Mouse (Mus musculus): ENCODE measurements around the gene Caskin2. TPM values are rescaled to one million over a fixed set of nuclear protein-coding genes. Genes with fewer than 3 reads are reported as not detected.

The Caskin2 gene
- total RNA-seq, 1 experiment: 10.5 TPM

- peaks cover 0 to 2% of the 10 kb centered on the region in 2 experiments; a peak in 1 of 4 replicates for H3K4me1 ChIP-seq (ENCODE audit: control insufficient read depth in 2 of 2, insufficient read depth in 2 of 2, low read length in 2 of 2, poor library complexity in 1 of 2)
- in situ Hi-C loops (cut with MboI; ENCODE audit: low sequenced_read_pairs in 2 of 2, unreplicated experiment in 2 of 2): no loop called here
- peaks cover 45% of the 10 kb centered on the region for H3K36me3 ChIP-seq (ENCODE audit: control insufficient read depth, insufficient read depth, low read length, poor library complexity, severe bottlenecking)
- H3K27ac ChIP-seq (ENCODE audit: insufficient read depth, low read depth, low read length, poor library complexity, severe bottlenecking): no peak overlapping the region
- H3K9ac ChIP-seq (ENCODE audit: insufficient read depth, low read depth, low read length, poor library complexity, severe bottlenecking): no peak overlapping the region
- H3K9me3 ChIP-seq (ENCODE audit: control insufficient read depth, insufficient read depth, low read depth, low read length): no peaks in the 10 kb centered on the region
- no peak overlapping the region for H3K4me3 ChIP-seq (ENCODE audit: insufficient read depth in 1 of 2, low read depth in 1 of 2, low read length in 2 of 2, poor library complexity in 1 of 2, severe bottlenecking in 1 of 2)
- TF ChIP-seq MAFK (IDR thresholded peaks at IDR 0.05; ENCODE audit: insufficient read depth, low read depth, low read length): no peak
- TF ChIP-seq HCFC1 (IDR thresholded peaks at IDR 0.05; ENCODE audit: borderline replicate concordance, insufficient read depth, low read length): no peak
- TF ChIP-seq ZC3H11A (IDR thresholded peaks at IDR 0.05; ENCODE audit: borderline replicate concordance, low read depth, low read length): no peak
- no peak for TF ChIP-seq CHD2 (IDR thresholded peaks at IDR 0.05; ENCODE audit: low read depth, low read length)
- no peak for TF ChIP-seq ZNF384 (IDR thresholded peaks at IDR 0.05; ENCODE audit: low read depth, low read length)
- no peak for DNase-seq (ENCODE audit: low read depth, low spot score)
These were observed 41.2 kb upstream of the Caskin2 start for GRCm38 (mm10) chr11:115854674-115855073.

- no peak for DNase-seq (ENCODE audit: low read depth, low spot score)
- Histone ChIP-seq H3K36me3 (ENCODE audit: control insufficient read depth, insufficient read depth, low read length, poor library complexity, severe bottlenecking) (peaks cover 37% of the 10 kb centered on the region), H3K9ac (ENCODE audit: insufficient read depth, low read depth, low read length, poor library complexity, severe bottlenecking) (no peak overlapping the region), H3K4me1 (ENCODE audit: control insufficient read depth in 2 of 2, insufficient read depth in 2 of 2, low read length in 2 of 2, poor library complexity in 1 of 2) (peaks cover 21 to 35% of the 10 kb centered on the region in 2 experiments), H3K27ac (ENCODE audit: insufficient read depth, low read depth, low read length, poor library complexity, severe bottlenecking) (no peak overlapping the region), H3K9me3 (ENCODE audit: control insufficient read depth, insufficient read depth, low read depth, low read length) (no peaks in the 10 kb centered on the region), H3K4me3 (ENCODE audit: insufficient read depth in 1 of 2, low read depth in 1 of 2, low read length in 2 of 2, poor library complexity in 1 of 2, severe bottlenecking in 1 of 2) (no peak overlapping the region)
- in situ Hi-C loops (cut with MboI; ENCODE audit: low sequenced_read_pairs in 2 of 2, unreplicated experiment in 2 of 2): no loop called here
- TF ChIP-seq MAFK (IDR thresholded peaks at IDR 0.05; ENCODE audit: insufficient read depth, low read depth, low read length) (no peak), ZNF384 (IDR thresholded peaks at IDR 0.05; ENCODE audit: low read depth, low read length) (0 out of 2 replicates have a peak, but pooled peaks have one; percentile 42)
These were observed 32.4 kb upstream of the Caskin2 start for GRCm38 (mm10) chr11:115845819-115846218.

GRCm38 (mm10) chr11:115844240-115844639 is 30.8 kb upstream of the Caskin2 start:
- no peak overlapping the region for H3K27ac ChIP-seq (ENCODE audit: insufficient read depth, low read depth, low read length, poor library complexity, severe bottlenecking)
- H3K4me3 ChIP-seq (ENCODE audit: insufficient read depth in 1 of 2, low read depth in 1 of 2, low read length in 2 of 2, poor library complexity in 1 of 2, severe bottlenecking in 1 of 2): no peak overlapping the region
- TF ChIP-seq ZC3H11A (IDR thresholded peaks at IDR 0.05; ENCODE audit: borderline replicate concordance, low read depth, low read length): no peak
- no peak for TF ChIP-seq HCFC1 (IDR thresholded peaks at IDR 0.05; ENCODE audit: borderline replicate concordance, insufficient read depth, low read length)
- TF ChIP-seq ZNF384 (IDR thresholded peaks at IDR 0.05; ENCODE audit: low read depth, low read length): no peak
- no peak for TF ChIP-seq MAFK (IDR thresholded peaks at IDR 0.05; ENCODE audit: insufficient read depth, low read depth, low read length)
- TF ChIP-seq CHD2 (IDR thresholded peaks at IDR 0.05; ENCODE audit: low read depth, low read length): no peak
- no peaks in the 10 kb centered on the region for H3K9me3 ChIP-seq (ENCODE audit: control insufficient read depth, insufficient read depth, low read depth, low read length)
- in situ Hi-C loops (cut with MboI; ENCODE audit: low sequenced_read_pairs in 2 of 2, unreplicated experiment in 2 of 2): no loop called here
- no peak overlapping the region for H3K9ac ChIP-seq (ENCODE audit: insufficient read depth, low read depth, low read length, poor library complexity, severe bottlenecking)
- H3K36me3 ChIP-seq (ENCODE audit: control insufficient read depth, insufficient read depth, low read length, poor library complexity, severe bottlenecking): peaks cover 21% of the 10 kb centered on the region
- no peak for DNase-seq (ENCODE audit: low read depth, low spot score)
- peaks cover 21 to 42% of the 10 kb centered on the region in 2 experiments for H3K4me1 ChIP-seq (ENCODE audit: control insufficient read depth in 2 of 2, insufficient read depth in 2 of 2, low read length in 2 of 2, poor library complexity in 1 of 2)

- peaks cover 19% of the 10 kb centered on the region; the same call in 1 of the 2 replicates for H3K36me3 ChIP-seq (ENCODE audit: control insufficient read depth, insufficient read depth, low read length, poor library complexity, severe bottlenecking)
- peaks cover 21 to 45% of the 10 kb centered on the region in 2 experiments for H3K4me1 ChIP-seq (ENCODE audit: control insufficient read depth in 2 of 2, insufficient read depth in 2 of 2, low read length in 2 of 2, poor library complexity in 1 of 2)
- H3K27ac ChIP-seq (ENCODE audit: insufficient read depth, low read depth, low read length, poor library complexity, severe bottlenecking): no peak overlapping the region
- TF ChIP-seq CHD2 (IDR thresholded peaks at IDR 0.05; ENCODE audit: low read depth, low read length) (no peak), HCFC1 (IDR thresholded peaks at IDR 0.05; ENCODE audit: borderline replicate concordance, insufficient read depth, low read length) (no peak), ZNF384 (IDR thresholded peaks at IDR 0.05; ENCODE audit: low read depth, low read length) (no peak), ZC3H11A (IDR thresholded peaks at IDR 0.05; ENCODE audit: borderline replicate concordance, low read depth, low read length) (no peak), MAFK (IDR thresholded peaks at IDR 0.05; ENCODE audit: insufficient read depth, low read depth, low read length) (no peak)
- no peak overlapping the region for H3K4me3 ChIP-seq (ENCODE audit: insufficient read depth in 1 of 2, low read depth in 1 of 2, low read length in 2 of 2, poor library complexity in 1 of 2, severe bottlenecking in 1 of 2)
- in situ Hi-C loops (cut with MboI; ENCODE audit: low sequenced_read_pairs in 2 of 2, unreplicated experiment in 2 of 2): no loop called here
- H3K9ac ChIP-seq (ENCODE audit: insufficient read depth, low read depth, low read length, poor library complexity, severe bottlenecking): no peak overlapping the region
- no peak for DNase-seq (ENCODE audit: low read depth, low spot score)
- no peaks in the 10 kb centered on the region for H3K9me3 ChIP-seq (ENCODE audit: control insufficient read depth, insufficient read depth, low read depth, low read length)
These were observed 30.4 kb upstream of the Caskin2 start for GRCm38 (mm10) chr11:115843891-115844239.
